7 mouse cellular contexts compared by ENCODE assay signal in the genomic region with DNA sequence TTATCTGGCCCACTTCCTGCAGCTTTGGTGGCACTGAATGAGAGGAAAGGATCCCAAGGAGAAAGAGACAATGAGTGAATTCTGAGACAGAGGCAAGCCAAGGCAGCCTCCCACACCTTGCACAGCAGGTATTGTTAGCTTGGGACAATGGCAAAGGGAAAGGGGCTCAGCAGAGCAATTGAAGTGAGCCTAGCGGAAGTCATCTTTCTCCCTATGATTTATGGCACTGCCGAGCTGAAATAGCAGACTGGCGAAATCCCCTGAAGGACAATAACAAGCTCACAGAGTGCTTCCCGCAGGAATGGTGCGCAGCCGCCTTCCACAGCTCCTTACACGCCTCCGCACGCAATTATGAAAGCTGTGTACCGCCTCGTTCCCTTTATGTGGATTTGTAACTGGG.
DNase-seq lines count a peak whose midpoint lies in the region; ATAC-seq lines count a peak whose summit lies in the region.

No protein-coding gene starts in this region.

- DNase-seq in midbrain, embryonic 11.5 days (ENCODE audit: low spot score, missing footprints), result no peak
- DNase-seq in fat pad, adult 2 months (ENCODE audit: extremely low read depth, low read depth, low spot score), result peak; percentile 81
- peak; percentile 50 to 53 for DNase-seq in layer of hippocampus, postnatal 36 days
- no peak for DNase-seq in thymus, postnatal 4 days
- DNase-seq in ovary, postnatal 36 days (ENCODE audit: low spot score), result no peak

- no peak overlapping the region for H3K27ac ChIP-seq in midbrain, embryonic 12.5 days (replicated peaks)
- H3K27ac ChIP-seq in midbrain, embryonic 11.5 days (ENCODE audit: low read depth, low read length), result no peak overlapping the region
- no peak overlapping the region for H3K27ac ChIP-seq in stomach, embryonic 16.5 days (ENCODE audit: low read length)

- WGBS in midbrain, embryonic 12.5 days, result 48% methylated on average over 11 of the region's 11 CpGs
- WGBS in midbrain, embryonic 11.5 days, result 53% methylated on average over 11 of the region's 11 CpGs
- 34% methylated on average over 11 of the region's 11 CpGs for WGBS in stomach, embryonic 16.5 days

- H3K9me3 ChIP-seq in midbrain, embryonic 12.5 days, result 0 out of 2 replicates have a peak, but pooled peaks cover 3% of the 10 kb centered on the region
- no peaks in the 10 kb centered on the region for H3K9me3 ChIP-seq in midbrain, embryonic 11.5 days (ENCODE audit: control insufficient read depth, low read length)
- peaks cover 8% of the 10 kb centered on the region; the same call in 1 of the 2 replicates for H3K9me3 ChIP-seq in stomach, embryonic 16.5 days (replicated peaks; ENCODE audit: control insufficient read depth, low read length)

- no peak for ATAC-seq in midbrain, embryonic 12.5 days (ENCODE audit: low FRiP score, low read depth)
- no peak for ATAC-seq in midbrain, embryonic 11.5 days (ENCODE audit: low FRiP score)
- no peak for ATAC-seq in stomach, embryonic 16.5 days (ENCODE audit: insufficient read depth, low FRiP score)

- H3K4me1 ChIP-seq in midbrain, embryonic 12.5 days, result 0 out of 2 replicates have a peak, but pooled peaks cover 5% of the 10 kb centered on the region
- H3K4me1 ChIP-seq in midbrain, embryonic 11.5 days (ENCODE audit: control insufficient read depth, insufficient read depth, low read length), result peaks cover 2% of the 10 kb centered on the region; the same call in 1 of the 2 replicates
- no peaks in the 10 kb centered on the region for H3K4me1 ChIP-seq in stomach, embryonic 16.5 days (ENCODE audit: control insufficient read depth, insufficient read depth, low read length)

- H3K9ac ChIP-seq in midbrain, embryonic 12.5 days (replicated peaks), result no peak overlapping the region
- no peak overlapping the region for H3K9ac ChIP-seq in midbrain, embryonic 11.5 days (ENCODE audit: low read length)
- H3K9ac ChIP-seq in stomach, embryonic 16.5 days (ENCODE audit: low read length), result no peak overlapping the region

- H3K4me3 ChIP-seq in midbrain, embryonic 12.5 days, result no peak overlapping the region
- H3K4me3 ChIP-seq in midbrain, embryonic 11.5 days (ENCODE audit: low read depth, low read length), result no peak overlapping the region
- H3K4me3 ChIP-seq in stomach, embryonic 16.5 days (replicated peaks; ENCODE audit: low read length), result no peak overlapping the region

- H3K27me3 ChIP-seq in midbrain, embryonic 12.5 days, result no peaks in the 10 kb centered on the region
- H3K27me3 ChIP-seq in midbrain, embryonic 11.5 days (ENCODE audit: control insufficient read depth, insufficient read depth, low read length), result no peaks in the 10 kb centered on the region
- no peaks in the 10 kb centered on the region for H3K27me3 ChIP-seq in stomach, embryonic 16.5 days (ENCODE audit: control insufficient read depth, insufficient read depth, low read length)

- no peaks in the 10 kb centered on the region for H3K36me3 ChIP-seq in midbrain, embryonic 12.5 days
- no peaks in the 10 kb centered on the region for H3K36me3 ChIP-seq in midbrain, embryonic 11.5 days (ENCODE audit: control insufficient read depth, insufficient read depth, low read length)
- no peaks in the 10 kb centered on the region for H3K36me3 ChIP-seq in stomach, embryonic 16.5 days (ENCODE audit: control insufficient read depth, insufficient read depth, low read length)

- H3K4me2 ChIP-seq in midbrain, embryonic 12.5 days (replicated peaks), result 0 out of 2 replicates have a peak overlapping the region, but pooled peaks have one; percentile 1
- H3K4me2 ChIP-seq in midbrain, embryonic 11.5 days, result no peak overlapping the region
- H3K4me2 ChIP-seq in stomach, embryonic 16.5 days (ENCODE audit: low read depth, low read length), result peak overlapping the region; percentile 6; the same call in 1 of the 2 replicates

Comparison
In these comparisons a context has a peak if more than half of its experiments do, and no peak if none do; other contexts are left out.
1. DNase-seq: peak in fat pad, adult 2 months (single experiment) and layer of hippocampus, postnatal 36 days (2 of 2); none in midbrain, embryonic 11.5 days (single experiment), thymus, postnatal 4 days (single experiment) and ovary, postnatal 36 days (single experiment).